Comparison of ENCODE assay signal across 8 mouse cellular contexts in genomic region chr17:35162730-35163129, GRCm38 (mm10). TPM values are rescaled to one million over a fixed set of nuclear protein-coding genes. Genes with fewer than 3 reads are reported as not detected.
DNase-seq lines count a peak whose midpoint lies in the region; ATAC-seq and TF ChIP-seq lines count a peak whose summit lies in the region.

No protein-coding gene starts in this region.

- TF ChIP-seq EP300 in CH12.LX (IDR thresholded peaks at IDR 0.05; ENCODE audit: low read length) = no peak

- no peak for TF ChIP-seq POLR2A in CH12.LX (IDR thresholded peaks at IDR 0.05; ENCODE audit: low read depth, low read length)

- TF ChIP-seq CTCF in CH12.LX (conservative IDR thresholded peaks at IDR 0.05 in 1 of 2, IDR thresholded peaks at IDR 0.05 in 1 of 2; ENCODE audit: low read depth in 2 of 2, low read length in 2 of 2) = no peak

- no peak for TF ChIP-seq RAD21 in CH12.LX (IDR thresholded peaks at IDR 0.05; ENCODE audit: low read depth, low read length)

- peaks cover 43 to 56% of the 10 kb centered on the region in 2 experiments for H3K36me3 ChIP-seq in CH12.LX (replicated peaks in 1 of 2; ENCODE audit: control insufficient read depth in 1 of 2, insufficient read depth in 1 of 2, low read length in 1 of 2)
- H3K36me3 ChIP-seq in heart, embryonic 14.5 days (ENCODE audit: control insufficient read depth, insufficient read depth, low read length) = peaks cover 45% of the 10 kb centered on the region
- H3K36me3 ChIP-seq in midbrain, embryonic 11.5 days (ENCODE audit: control insufficient read depth, insufficient read depth, low read length) = peaks cover 40% of the 10 kb centered on the region

- WGBS in heart, embryonic 14.5 days = 36% methylated on average over 12 of the region's 12 CpGs
- 67% methylated on average over 12 of the region's 12 CpGs for WGBS in midbrain, embryonic 11.5 days

- no peaks in the 10 kb centered on the region for H3K9me3 ChIP-seq in CH12.LX (replicated peaks; ENCODE audit: low read length)
- H3K9me3 ChIP-seq in heart, embryonic 14.5 days (ENCODE audit: control insufficient read depth, low read length) = no peaks in the 10 kb centered on the region
- H3K9me3 ChIP-seq in midbrain, embryonic 11.5 days (ENCODE audit: control insufficient read depth, low read length) = no peaks in the 10 kb centered on the region

- ATAC-seq in heart, embryonic 14.5 days (ENCODE audit: insufficient number of reproducible peaks, insufficient read depth, low FRiP score, low read depth) = no peak
- no peak for ATAC-seq in midbrain, embryonic 11.5 days (ENCODE audit: low FRiP score)

- no peak overlapping the region for H3K27ac ChIP-seq in CH12.LX (ENCODE audit: insufficient read depth, low read depth)
- no peak overlapping the region; a peak in 1 of 4 replicates for H3K27ac ChIP-seq in heart, embryonic 14.5 days (replicated peaks in 1 of 2; ENCODE audit: control insufficient read depth in 1 of 2, insufficient read depth in 1 of 2, low read depth in 2 of 2, low read length in 2 of 2)
- no peak overlapping the region for H3K27ac ChIP-seq in midbrain, embryonic 11.5 days (ENCODE audit: low read depth, low read length)

- H3K9ac ChIP-seq in CH12.LX (ENCODE audit: insufficient read depth, low read depth) = peak overlapping the region; percentile 95
- H3K9ac ChIP-seq in heart, embryonic 14.5 days (ENCODE audit: low read length) = peak overlapping the region; percentile 100
- peak overlapping the region; percentile 100 for H3K9ac ChIP-seq in midbrain, embryonic 11.5 days (ENCODE audit: low read length)

- H3K4me3 ChIP-seq in CH12.LX (replicated peaks in 1 of 3; ENCODE audit: low read depth in 2 of 3, low read length in 2 of 3, poor library complexity in 1 of 3) = peak overlapping the region; percentile 88 to 97 (median 92)
- H3K4me3 ChIP-seq in heart, embryonic 14.5 days (ENCODE audit: control insufficient read depth in 1 of 2, insufficient read depth in 1 of 2, low read depth in 1 of 2, low read length in 2 of 2) = peak overlapping the region; percentile 94 to 100
- H3K4me3 ChIP-seq in midbrain, embryonic 11.5 days (ENCODE audit: low read depth, low read length) = peak overlapping the region; percentile 100

- in situ Hi-C loops in CH12.LX (cut with MboI; ENCODE audit: low pct_ligation_motif_present, low pct_unique_long_range_greater_than_20kb, low sequenced_read_pairs) = no loop called here

- peak overlapping the region; percentile 76 for H3K4me2 ChIP-seq in CH12.LX (ENCODE audit: insufficient read depth, low read depth, poor library complexity, severe bottlenecking)
- peak overlapping the region; percentile 85 for H3K4me2 ChIP-seq in heart, embryonic 14.5 days (ENCODE audit: low read length)
- peak overlapping the region; percentile 97 for H3K4me2 ChIP-seq in midbrain, embryonic 11.5 days

- peaks cover 6 to 35% of the 10 kb centered on the region in 2 experiments for H3K4me1 ChIP-seq in CH12.LX (ENCODE audit: control insufficient read depth in 1 of 2, insufficient read depth in 2 of 2)
- peaks cover 10 to 31% of the 10 kb centered on the region in 2 experiments for H3K4me1 ChIP-seq in heart, embryonic 14.5 days (ENCODE audit: control insufficient read depth in 2 of 2, insufficient read depth in 2 of 2, low read length in 2 of 2)
- peaks cover 19% of the 10 kb centered on the region for H3K4me1 ChIP-seq in midbrain, embryonic 11.5 days (ENCODE audit: control insufficient read depth, insufficient read depth, low read length)

- H3K79me2 ChIP-seq in CH12.LX (replicated peaks; ENCODE audit: control insufficient read depth, extremely low read depth, insufficient read depth, poor library complexity, severe bottlenecking) = peaks cover 68% of the 10 kb centered on the region

- dilution Hi-C loops in CH12.LX (cut with MboI; ENCODE audit: extremely low pct_ligation_motif_present, extremely low pct_unique_long_range_greater_than_20kb, low sequenced_read_pairs) = no loop called here

- H3K27me3 ChIP-seq in CH12.LX (replicated peaks) = no peaks in the 10 kb centered on the region
- H3K27me3 ChIP-seq in heart, embryonic 14.5 days (ENCODE audit: control insufficient read depth, insufficient read depth, low read length) = no peaks in the 10 kb centered on the region
- H3K27me3 ChIP-seq in midbrain, embryonic 11.5 days (ENCODE audit: control insufficient read depth, insufficient read depth, low read length) = no peaks in the 10 kb centered on the region

- DNase-seq in CH12.LX (ENCODE audit: extremely low read depth) = no peak
- DNase-seq in adrenal gland, postnatal 25 days = peak; percentile 43
- peak; percentile 53 to 71 for DNase-seq in kidney, postnatal 25 days
- no peak for DNase-seq in midbrain, embryonic 11.5 days (ENCODE audit: low spot score, missing footprints)
- no peak for DNase-seq in T-cell, adult 2 months (ENCODE audit: low spot score)
- DNase-seq in spleen, adult 12 weeks (ENCODE audit: low spot score) = no peak
- DNase-seq in thymus, postnatal 14 days = no peak

TF ChIP-seq in CH12.LX, 34 proteins besides CTCF, POLR2A, EP300 and RAD21:
- TF ChIP-seq ELF1 (IDR thresholded peaks at IDR 0.05; ENCODE audit: low read depth, low read length) (no peak), PAX5 (IDR thresholded peaks at IDR 0.05; ENCODE audit: low read length) (no peak), ZC3H11A (IDR thresholded peaks at IDR 0.05; ENCODE audit: low read depth, low read length) (no peak), GABPA (IDR thresholded peaks at IDR 0.05; ENCODE audit: insufficient replicate concordance, low read depth, low read length) (no peak), TCF12 (IDR thresholded peaks at IDR 0.05; ENCODE audit: low read depth, low read length) (no peak), MAFK (IDR thresholded peaks at IDR 0.05; ENCODE audit: insufficient replicate concordance, low read length) (no peak), E2F4 (IDR thresholded peaks at IDR 0.05; ENCODE audit: insufficient replicate concordance, low read depth, low read length) (no peak), MYC (IDR thresholded peaks at IDR 0.05; ENCODE audit: low read depth, low read length) (no peak), IRF4 (IDR thresholded peaks at IDR 0.05; ENCODE audit: low read depth, low read length) (no peak)

RNA-seq across cellular contexts. Expression of gene Prrc2a, which starts 2.0 kb away (rescaled TPM):
- 80.4 and 87.1 TPM in 2 replicates for total RNA-seq in CH12.LX (2012; rRNA removed)
- total RNA-seq in CH12.LX (2014; rRNA removed) = 27.8 and 31.3 TPM in 2 replicates
- polyA plus RNA-seq in CH12.LX (2012; ENCODE audit: insufficient read length, low read depth) = 234 and 313 TPM in 2 replicates
- 268 and 310 TPM in 2 replicates for total RNA-seq in adrenal gland, postnatal 25 days (2021)
- polyA plus RNA-seq in heart, embryonic 14.5 days (2014; fragmentation: Nextera tagmentation; extraction: Ambion mirVana) = 81.9 and 138 TPM in 2 replicates
- 138 and 153 TPM in 2 replicates for polyA plus RNA-seq in midbrain, embryonic 11.5 days (2014; fragmentation: Nextera tagmentation; extraction: Ambion mirVana)

RNA-seq across cellular contexts. Expression of gene Aif1, which starts 13.1 kb away (rescaled TPM):
- total RNA-seq in CH12.LX (2012; rRNA removed) (7.0 and 14.7 TPM in 2 replicates), CH12.LX (2014; rRNA removed) (14.1 and 15.5 TPM in 2 replicates)
- polyA plus RNA-seq in CH12.LX (2012; ENCODE audit: insufficient read length, low read depth) = 14.7 and 19.7 TPM in 2 replicates
- total RNA-seq in adrenal gland, postnatal 25 days (2021) = 2.3 and 3.0 TPM in 2 replicates
- 7.4 and 9.4 TPM in 2 replicates for polyA plus RNA-seq in heart, embryonic 14.5 days (2014; fragmentation: Nextera tagmentation; extraction: Ambion mirVana)
- 7.8 and 8.4 TPM in 2 replicates for polyA plus RNA-seq in midbrain, embryonic 11.5 days (2014; fragmentation: Nextera tagmentation; extraction: Ambion mirVana)

RNA-seq across cellular contexts. Expression of gene Lst1, which starts 25.5 kb away (rescaled TPM):
- total RNA-seq in CH12.LX (2012; rRNA removed) = 6.0 and 8.4 TPM in 2 replicates
- 2.9 and 4.4 TPM in 2 replicates for total RNA-seq in CH12.LX (2014; rRNA removed)
- 8.5 and 9.0 TPM in 2 replicates for polyA plus RNA-seq in CH12.LX (2012; ENCODE audit: insufficient read length, low read depth)
- total RNA-seq in adrenal gland, postnatal 25 days (2021) = 5.2 TPM in 1 of 2 replicates, not detected in the other
- polyA plus RNA-seq in heart, embryonic 14.5 days (2014; fragmentation: Nextera tagmentation; extraction: Ambion mirVana) = 9.5 and 11.2 TPM in 2 replicates
- polyA plus RNA-seq in midbrain, embryonic 11.5 days (2014; fragmentation: Nextera tagmentation; extraction: Ambion mirVana) = 7.8 and 10.2 TPM in 2 replicates

RNA-seq across cellular contexts. Expression of gene Bag6, which starts 27.8 kb away (rescaled TPM):
- 73.0 and 73.7 TPM in 2 replicates for total RNA-seq in CH12.LX (2012; rRNA removed)
- 21.7 and 26.0 TPM in 2 replicates for total RNA-seq in CH12.LX (2014; rRNA removed)
- 133 and 152 TPM in 2 replicates for polyA plus RNA-seq in CH12.LX (2012; ENCODE audit: insufficient read length, low read depth)
- total RNA-seq in adrenal gland, postnatal 25 days (2021) = 403 and 461 TPM in 2 replicates
- 63.3 and 68.6 TPM in 2 replicates for polyA plus RNA-seq in heart, embryonic 14.5 days (2014; fragmentation: Nextera tagmentation; extraction: Ambion mirVana)
- 96.0 and 104 TPM in 2 replicates for polyA plus RNA-seq in midbrain, embryonic 11.5 days (2014; fragmentation: Nextera tagmentation; extraction: Ambion mirVana)

RNA-seq across cellular contexts. Expression of gene Apom, which starts 30.9 kb away (rescaled TPM):
- total RNA-seq in CH12.LX (2012; rRNA removed) = 0.21 TPM in 1 of 2 replicates, not detected in the other
- total RNA-seq in CH12.LX (2014; rRNA removed) = not detected in 2 replicates
- 0.39 and 0.41 TPM in 2 replicates for polyA plus RNA-seq in CH12.LX (2012; ENCODE audit: insufficient read length, low read depth)
- total RNA-seq in adrenal gland, postnatal 25 days (2021) = 2.9 TPM in 1 of 2 replicates, not detected in the other
- 0.34 TPM in 1 of 2 replicates, not detected in the other for polyA plus RNA-seq in heart, embryonic 14.5 days (2014; fragmentation: Nextera tagmentation; extraction: Ambion mirVana)
- 0.37 and 0.45 TPM in 2 replicates for polyA plus RNA-seq in midbrain, embryonic 11.5 days (2014; fragmentation: Nextera tagmentation; extraction: Ambion mirVana)

Comparison
In these comparisons a context has a peak if more than half of its experiments do, and no peak if none do; other contexts are left out.
1. DNase-seq: peak in adrenal gland, postnatal 25 days (single experiment) and kidney, postnatal 25 days (2 of 2); none in CH12.LX (single experiment), midbrain, embryonic 11.5 days (single experiment), T-cell, adult 2 months (single experiment), spleen, adult 12 weeks (single experiment) and thymus, postnatal 14 days (single experiment).
2. Peak in every context shown above with its lines, with median percentiles within 50 percentile points of each other: H3K4me2 ChIP-seq, H3K4me3 ChIP-seq and H3K9ac ChIP-seq.